Mouse (Mus musculus) thymus, postnatal 0 days (tissue): Measurements from ENCODE around the gene Tcp11l2. TPM values are rescaled to one million over a fixed set of nuclear protein-coding genes. Genes with fewer than 3 reads are reported as not detected.

Source experiments
- DNase-seq: peaks from one replicate; pipeline ENCODE4 v3.0.0-alpha.2; 2015; ENCODE audit warnings: low spot score
- polyA plus RNA-seq: library from polyadenylated mRNA; unstranded; fragments of >200 nt; fragmentation: Nextera tagmentation; extraction: Ambion mirVana; gene quantifications from 2 replicates; pipeline ENCODE4 v1.2.1, GENCODE M21; 2015

Gene Tcp11l2
- polyA plus RNA-seq, 1 experiment from 2014 or later = 41.8 TPM

GRCm38 (mm10) chr10:84654029-84654428 is 77.6 kb downstream of the Tcp11l2 start:
- DNase-seq = no peak

GRCm38 (mm10) chr10:84654731-84655130 is 78.3 kb downstream of the Tcp11l2 start:
- no peak for DNase-seq

- DNase-seq = no peak
Observed at GRCm38 (mm10) chr10:84656618-84657017, 80.2 kb downstream of the Tcp11l2 start.

- DNase-seq = no peak
Observed at GRCm38 (mm10) chr10:84657437-84658087, 81.1 kb downstream of the Tcp11l2 start.

- peak; percentile 61 for DNase-seq
Observed at GRCm38 (mm10) chr10:84658088-84658848, 81.8 kb downstream of the Tcp11l2 start.

GRCm38 (mm10) chr10:84659281-84659680 is 82.9 kb downstream of the Tcp11l2 start:
- no peak for DNase-seq

- no peak for DNase-seq
Observed at GRCm38 (mm10) chr10:84662138-84662537, 85.7 kb downstream of the Tcp11l2 start.

Other genes with a start within 250 kb of the Tcp11l2 start
- 0.50 and 0.73 TPM in 2 replicates for gene Nuak1, start 136.0 kb upstream of the Tcp11l2 start, polyA plus RNA-seq
- gene Ckap4, start 42.6 kb upstream of the Tcp11l2 start, polyA plus RNA-seq = 11.4 and 12.7 TPM in 2 replicates
- gene Polr3b, start 45.7 kb downstream of the Tcp11l2 start, polyA plus RNA-seq = 11.3 and 12.1 TPM in 2 replicates
- 0.08 TPM in 1 of 2 replicates, not detected in the other for gene Rfx4, start 179.4 kb downstream of the Tcp11l2 start, polyA plus RNA-seq